Mouse (Mus musculus) hindbrain, postnatal 0 days (tissue): ENCODE measurements around the gene Ednrb. TPM values are rescaled to one million over a fixed set of nuclear protein-coding genes. Genes with fewer than 3 reads are reported as not detected.

ENCODE experiments used
- ATAC-seq: fragments of 200-750 bp; cut with Nextera tagmentation; 2 replicates; pipeline ENCODE4 v1.8.0; 2017; ENCODE audit warnings: mild to moderate bottlenecking, moderate TSS enrichment, moderate library complexity
- DNase-seq: peaks from one replicate; pipeline ENCODE4 v3.0.0-alpha.2; 2015; ENCODE audit warnings: low spot score
- H3K27ac ChIP-seq: fragments of 300-500 bp; sonication (generic); 2 replicates; pipeline ENCODE4 v1.5.1; 2014; ENCODE audit warnings: mild to moderate bottlenecking
- H3K27me3 ChIP-seq: fragments of 300-500 bp; sonication (generic); 2 replicates; pipeline ENCODE4 v1.6.1; 2014; ENCODE audit warnings: low read length, mixed read lengths; ENCODE audit not compliant: insufficient read depth
- H3K36me3 ChIP-seq: fragments of 300-500 bp; sonication (generic); 2 replicates; pipeline ENCODE4 v1.6.1; 2014; ENCODE audit warnings: low read length, mixed read lengths; ENCODE audit not compliant: insufficient read depth
- H3K4me1 ChIP-seq: fragments of 300-500 bp; sonication (generic); 2 replicates; pipeline ENCODE4 v1.6.1; 2014; ENCODE audit warnings: antibody characterized with exemption, low read length, mixed read lengths; ENCODE audit not compliant: insufficient read depth
- H3K4me2 ChIP-seq: fragments of 300-500 bp; sonication (generic); 2 replicates; pipeline ENCODE4 v1.6.1; 2014; ENCODE audit warnings: low read depth, mild to moderate bottlenecking, low read length, moderate library complexity, mixed read lengths
- H3K4me3 ChIP-seq: fragments of 300-500 bp; sonication (generic); 2 replicates; pipeline ENCODE4 v1.5.1; 2014; ENCODE audit warnings: low read length
- H3K9ac ChIP-seq: fragments of 300-500 bp; sonication (generic); replicated peaks from 2 replicates; pipeline ENCODE4 v1.6.1; 2014; ENCODE audit warnings: mild to moderate bottlenecking, low read length, moderate library complexity, mixed read lengths
- H3K9me3 ChIP-seq: fragments of 300-500 bp; sonication (generic); 2 replicates; pipeline ENCODE4 v1.6.1; 2016; ENCODE audit warnings: low read length, mixed read lengths
- CTCF ChIP-seq: IDR thresholded peaks from 2 replicates; pipeline ENCODE4 v1.5.1; 2016; ENCODE audit warnings: antibody characterized with exemption, control low read depth, low read depth
- WGBS: fragments of 180-500 bp; shearing (Covaris S2); extraction: QIAGEN DNeasy Blood & Tissue Kit; methylation state at CpG from one replicate; pipeline ENCODE4 v1.1.7; 2014; 5-methylcytosine and 5-hydroxymethylcytosine counted together
- polyA plus RNA-seq: library from polyadenylated mRNA; unstranded; fragments of >200 nt; fragmentation: Nextera tagmentation; extraction: Ambion mirVana; gene quantifications from 2 replicates; pipeline ENCODE4 v1.2.1, GENCODE M21; 2015
- total RNA-seq: library from RNA; depleted of rRNA; stranded (reverse); fragments of >200 nt; gene quantifications from 2 replicates; pipeline ENCODE4 v1.2.3, GENCODE M21; 2014

Ednrb gene
- total and polyA plus RNA-seq, 2 experiments from 2014 or later: 199 to 208 TPM

DNA sequence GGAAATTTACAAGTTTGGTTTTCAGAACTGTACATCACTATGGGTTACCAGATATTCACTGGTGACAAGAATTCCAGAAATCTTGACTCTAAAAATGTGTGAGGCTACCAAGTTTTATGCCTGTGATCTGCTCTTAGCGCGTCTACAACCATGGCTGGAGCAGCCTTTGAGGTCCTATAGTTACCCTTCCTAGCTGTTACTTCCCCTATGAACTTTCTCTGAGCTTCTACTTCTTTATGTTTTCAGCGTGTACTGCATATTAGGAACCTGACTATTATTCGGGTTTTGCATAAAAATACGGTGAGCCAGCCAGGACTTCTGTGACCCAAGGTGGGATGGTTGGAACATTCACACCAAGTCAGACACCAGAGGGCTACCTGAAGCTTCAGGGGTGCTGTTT is 18.3 kb downstream of the Ednrb start:
- ATAC-seq (no peak), DNase-seq (no peak)
- Histone ChIP-seq H3K9me3 (no peaks in the 10 kb centered on the region), H3K4me2 (no peak overlapping the region), H3K36me3 (no peaks in the 10 kb centered on the region), H3K4me1 (no peaks in the 10 kb centered on the region), H3K27ac (no peak overlapping the region), H3K9ac (no peak overlapping the region), H3K4me3 (no peak overlapping the region), H3K27me3 (no peaks in the 10 kb centered on the region)
- WGBS: 94% methylated on average over 5 of the region's 5 CpGs
- no peak for TF ChIP-seq CTCF

DNA sequence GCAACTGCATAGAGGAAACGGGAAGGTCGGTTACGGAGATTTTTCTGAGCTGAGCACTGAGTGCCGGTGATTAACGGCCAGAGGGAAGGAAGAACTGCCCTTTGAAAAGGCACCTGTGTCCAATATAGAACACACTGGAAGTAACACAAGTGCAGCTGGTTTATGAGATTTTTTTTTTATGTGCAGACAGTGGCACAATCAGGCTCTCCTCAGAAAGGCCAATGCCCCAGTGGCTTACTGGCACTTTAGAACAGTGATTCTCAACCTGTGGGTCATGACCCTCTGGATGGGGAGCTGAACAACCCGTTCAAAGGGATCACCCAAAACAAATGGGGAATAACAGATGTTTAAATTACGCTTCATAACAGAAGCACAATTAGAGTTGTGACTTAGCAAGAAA is 20.7 kb downstream of the Ednrb start:
- no peak overlapping the region for H3K27ac ChIP-seq
- ATAC-seq (no peak), DNase-seq (no peak)
- no peak for TF ChIP-seq CTCF
- no peaks in the 10 kb centered on the region for H3K9me3 ChIP-seq
- WGBS: 71% methylated on average over 7 of the region's 7 CpGs
- no peak overlapping the region for H3K9ac ChIP-seq
- H3K27me3 ChIP-seq: no peaks in the 10 kb centered on the region
- no peak overlapping the region for H3K4me3 ChIP-seq
- H3K4me2 ChIP-seq: no peak overlapping the region
- H3K36me3 ChIP-seq: no peaks in the 10 kb centered on the region
- no peaks in the 10 kb centered on the region for H3K4me1 ChIP-seq

DNA sequence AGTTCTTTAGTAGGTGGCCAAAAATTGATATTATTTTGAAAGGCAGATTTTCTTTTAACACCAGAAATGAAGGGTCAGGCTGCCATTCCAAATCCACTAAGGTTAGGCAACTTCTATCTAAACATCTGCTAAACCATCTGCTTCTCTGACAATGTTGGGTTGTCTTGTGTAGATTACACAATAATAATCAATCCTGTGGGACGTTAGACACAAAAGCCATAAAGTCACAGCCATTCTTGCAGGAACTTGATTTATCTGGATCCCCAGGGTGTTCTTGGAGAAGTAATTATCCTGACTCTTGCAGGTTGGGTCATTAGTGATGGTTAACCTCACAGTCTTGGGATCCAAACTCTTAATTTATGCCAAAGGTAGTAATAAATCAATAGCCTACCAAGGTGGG is 21.6 kb downstream of the Ednrb start:
- no peak overlapping the region for H3K4me2 ChIP-seq
- no peaks in the 10 kb centered on the region for H3K27me3 ChIP-seq
- no peak for TF ChIP-seq CTCF
- H3K36me3 ChIP-seq: no peaks in the 10 kb centered on the region
- WGBS: 42% methylated on average over 1 of the region's 1 CpGs
- H3K9me3 ChIP-seq: no peaks in the 10 kb centered on the region
- H3K4me3 ChIP-seq: no peak overlapping the region
- no peaks in the 10 kb centered on the region for H3K4me1 ChIP-seq
- ATAC-seq (no peak), DNase-seq (no peak)
- no peak overlapping the region for H3K27ac ChIP-seq
- no peak overlapping the region for H3K9ac ChIP-seq

DNA sequence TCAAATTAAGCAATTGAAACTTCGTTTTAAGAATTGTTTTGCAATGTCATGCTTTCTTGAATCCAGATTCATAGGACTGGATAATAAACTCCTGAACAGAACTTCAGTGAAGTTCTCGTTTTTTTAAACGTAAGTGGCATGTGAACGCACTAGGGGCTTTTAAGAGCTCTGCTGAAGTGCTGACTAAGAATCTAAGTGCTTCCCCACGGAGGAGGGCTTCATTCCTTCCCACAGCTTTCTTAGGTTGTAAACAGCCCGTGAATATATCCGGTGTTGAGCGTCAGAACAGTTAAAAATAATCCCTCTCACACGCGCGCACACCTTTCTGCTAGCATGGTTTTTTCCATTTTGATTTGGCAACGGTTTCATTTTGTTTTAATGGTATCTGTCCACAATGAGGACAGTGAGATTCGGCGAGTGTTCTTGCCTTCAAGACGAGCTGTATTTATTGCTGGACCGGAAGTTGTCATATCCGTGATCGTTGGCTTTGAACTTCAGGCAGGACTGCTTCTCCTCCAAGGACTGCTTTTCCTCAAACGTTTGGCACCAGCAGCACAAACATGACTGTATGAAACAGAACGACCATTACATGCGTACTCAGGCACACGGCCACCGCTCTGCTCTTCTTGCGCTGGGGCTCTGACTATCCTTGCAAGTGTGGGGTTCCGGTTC is 27.4 kb downstream of the Ednrb start:
- no peak for TF ChIP-seq CTCF
- H3K9ac ChIP-seq: no peak overlapping the region
- WGBS: 86% methylated on average over 25 of the region's 25 CpGs
- no peaks in the 10 kb centered on the region for H3K27me3 ChIP-seq
- ATAC-seq (no peak), DNase-seq (no peak)
- H3K4me3 ChIP-seq: no peak overlapping the region
- no peaks in the 10 kb centered on the region for H3K9me3 ChIP-seq
- no peaks in the 10 kb centered on the region for H3K36me3 ChIP-seq
- no peak overlapping the region for H3K4me2 ChIP-seq
- no peaks in the 10 kb centered on the region for H3K4me1 ChIP-seq
- no peak overlapping the region for H3K27ac ChIP-seq

DNA sequence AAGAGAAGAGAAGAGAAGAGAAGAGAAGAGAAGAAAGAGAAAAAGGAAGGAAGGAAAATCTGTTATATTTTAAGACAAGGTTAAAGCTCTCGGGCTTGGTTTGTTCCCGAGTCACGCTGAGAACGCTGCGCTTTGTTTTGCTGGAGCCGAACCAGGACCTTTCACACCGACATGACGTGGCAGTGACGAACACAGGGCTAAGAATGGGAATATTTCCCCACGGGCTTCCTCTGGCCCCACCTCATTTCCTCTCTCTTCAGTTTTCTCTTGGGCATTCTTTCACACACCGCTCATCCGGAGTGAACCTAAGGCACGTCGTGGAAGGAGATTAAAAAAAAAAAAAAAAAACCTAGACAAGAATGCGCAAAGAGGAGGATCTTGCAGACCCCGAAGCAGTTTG is 28.7 kb downstream of the Ednrb start:
- H3K27me3 ChIP-seq: no peaks in the 10 kb centered on the region
- H3K9me3 ChIP-seq: no peaks in the 10 kb centered on the region
- no peak overlapping the region for H3K4me3 ChIP-seq
- no peaks in the 10 kb centered on the region for H3K4me1 ChIP-seq
- 61% methylated on average over 16 of the region's 16 CpGs for WGBS
- H3K9ac ChIP-seq: no peak overlapping the region
- peak overlapping the region; percentile 24 for H3K4me2 ChIP-seq
- TF ChIP-seq CTCF: no peak
- DNase-seq: no peak
- ATAC-seq: no peak
- no peak overlapping the region for H3K27ac ChIP-seq
- H3K36me3 ChIP-seq: no peaks in the 10 kb centered on the region

DNA sequence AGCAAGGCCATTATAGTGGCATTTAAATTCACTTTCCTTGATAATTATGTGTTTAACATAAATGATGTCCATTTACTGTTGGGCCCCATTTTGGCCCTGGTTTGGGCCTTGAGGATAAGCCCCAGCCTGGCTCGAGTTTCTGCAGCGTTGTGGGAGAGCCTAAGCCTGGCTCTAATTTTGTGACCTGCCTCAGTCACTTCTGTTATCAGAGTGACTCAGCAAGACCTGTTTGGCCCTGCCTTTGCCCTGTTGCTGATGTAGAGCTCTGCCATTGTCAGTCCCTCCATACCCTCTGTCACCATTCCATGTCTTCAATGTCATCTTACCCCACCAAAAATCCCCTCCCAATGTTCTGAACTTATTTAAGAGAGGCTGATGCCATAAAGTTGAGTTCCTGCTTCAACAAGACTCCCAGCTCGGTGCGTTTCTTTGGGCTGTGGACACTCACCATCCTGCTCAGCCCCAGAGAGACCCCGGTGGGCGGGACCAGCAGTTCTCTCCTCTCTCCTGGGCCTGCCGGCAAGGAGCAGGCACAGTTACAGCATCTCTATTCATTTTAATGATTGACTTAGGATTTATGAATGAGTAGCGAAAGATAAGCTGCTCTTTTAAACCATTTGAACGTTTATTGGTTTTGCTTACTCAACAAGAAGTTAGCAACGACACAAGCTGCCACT is 30.0 kb downstream of the Ednrb start:
- Histone ChIP-seq H3K9ac (no peak overlapping the region), H3K4me1 (no peaks in the 10 kb centered on the region), H3K4me3 (no peak overlapping the region), H3K36me3 (no peaks in the 10 kb centered on the region), H3K9me3 (no peaks in the 10 kb centered on the region), H3K27me3 (no peaks in the 10 kb centered on the region), H3K27ac (no peak overlapping the region), H3K4me2 (no peak overlapping the region)
- TF ChIP-seq CTCF: no peak
- DNase-seq: no peak
- 75% methylated on average over 10 of the region's 10 CpGs for WGBS
- no peak for ATAC-seq

DNA sequence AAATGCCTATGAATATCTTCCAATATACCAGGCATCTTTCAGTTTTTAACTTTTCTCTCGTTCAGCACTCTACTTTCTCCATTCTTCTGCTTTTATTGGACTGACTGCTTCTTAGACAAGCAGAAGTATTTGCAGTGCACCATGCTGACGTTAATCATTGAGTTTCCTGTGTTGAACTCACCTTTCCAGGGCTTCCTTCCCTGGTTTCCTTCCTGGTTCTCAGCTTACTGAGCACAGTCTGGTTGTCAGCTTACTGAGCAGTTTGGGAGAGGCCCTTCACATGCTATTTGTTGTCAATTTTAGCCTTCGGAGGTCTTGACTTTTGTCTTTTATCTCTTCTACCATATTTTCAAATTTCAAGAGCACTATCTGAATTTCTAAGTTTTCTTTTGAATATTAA is 31.0 kb downstream of the Ednrb start:
- TF ChIP-seq CTCF: no peak
- Histone ChIP-seq H3K27me3 (no peaks in the 10 kb centered on the region), H3K4me1 (no peaks in the 10 kb centered on the region), H3K4me3 (no peak overlapping the region), H3K9me3 (no peaks in the 10 kb centered on the region), H3K27ac (no peak overlapping the region), H3K4me2 (no peak overlapping the region), H3K9ac (no peak overlapping the region), H3K36me3 (no peaks in the 10 kb centered on the region)
- DNase-seq (no peak), ATAC-seq (no peak)
- WGBS: 87% methylated on average over 3 of the region's 3 CpGs
